Mouse (Mus musculus): Measurements from ENCODE around the gene Khk. TPM values are rescaled to one million over a fixed set of nuclear protein-coding genes. Genes with fewer than 3 reads are reported as not detected.

Khk gene
- total RNA-seq, 1 experiment from 2014 or later = 29.8 TPM

DNA sequence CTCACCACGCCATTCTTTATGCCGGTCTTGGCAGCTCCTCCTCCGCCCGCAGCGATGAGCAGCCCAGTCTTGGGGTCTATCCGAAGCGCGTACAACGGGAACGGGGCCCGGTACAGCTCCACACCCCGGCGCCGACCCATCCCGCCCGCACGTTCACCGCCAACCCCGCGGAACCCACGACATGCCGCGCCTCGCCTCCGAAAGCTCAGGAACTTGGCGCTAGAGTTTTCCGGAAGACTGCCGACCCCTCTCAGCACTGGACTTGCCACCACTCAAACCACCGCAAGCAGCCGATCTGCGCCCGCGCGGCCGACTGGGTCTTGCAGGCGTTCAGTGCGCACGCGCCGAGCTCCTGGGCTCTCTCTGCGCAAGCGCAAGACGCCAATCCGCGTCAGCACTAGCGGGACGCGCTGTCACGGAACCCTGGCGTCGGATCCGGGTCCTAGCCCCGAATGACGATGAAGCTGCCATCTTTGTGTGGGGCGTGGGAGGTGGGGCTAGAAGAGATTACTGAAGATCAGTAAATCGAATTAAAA is 38.8 kb downstream of the Khk start, which contains the start of gene Preb:
Gene Preb (minus strand): TSS at position 396 of the 536 bp plus-strand sequence.
- ATAC-seq (replicated peaks; ENCODE audit: insufficient number of reproducible peaks, low FRiP score, low TSS enrichment, poor library complexity, severe bottlenecking) = peak; percentile 78

DNA sequence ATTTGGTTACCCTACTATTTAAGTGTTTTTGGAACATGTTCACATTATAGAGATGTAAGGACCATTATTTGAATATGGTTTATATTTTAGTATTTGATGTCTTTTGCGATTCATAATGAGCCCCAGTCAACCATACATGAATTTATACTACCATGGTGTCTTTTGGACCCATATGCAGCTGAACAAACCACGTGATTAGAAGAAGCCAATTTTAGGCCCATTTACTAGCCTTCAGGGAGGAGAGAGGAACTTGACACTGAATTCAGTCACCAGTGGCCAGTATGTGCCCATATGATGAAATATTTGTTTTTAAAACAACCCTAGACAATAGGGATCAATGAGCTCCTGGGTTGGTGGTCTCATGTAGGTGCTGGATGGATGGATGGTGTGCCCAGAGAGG is 39.6 kb downstream of the Khk start:
- 0 out of 2 replicates have a peak, but pooled peaks have one; percentile 15 for ATAC-seq (replicated peaks; ENCODE audit: insufficient number of reproducible peaks, low FRiP score, low TSS enrichment, poor library complexity, severe bottlenecking)

DNA sequence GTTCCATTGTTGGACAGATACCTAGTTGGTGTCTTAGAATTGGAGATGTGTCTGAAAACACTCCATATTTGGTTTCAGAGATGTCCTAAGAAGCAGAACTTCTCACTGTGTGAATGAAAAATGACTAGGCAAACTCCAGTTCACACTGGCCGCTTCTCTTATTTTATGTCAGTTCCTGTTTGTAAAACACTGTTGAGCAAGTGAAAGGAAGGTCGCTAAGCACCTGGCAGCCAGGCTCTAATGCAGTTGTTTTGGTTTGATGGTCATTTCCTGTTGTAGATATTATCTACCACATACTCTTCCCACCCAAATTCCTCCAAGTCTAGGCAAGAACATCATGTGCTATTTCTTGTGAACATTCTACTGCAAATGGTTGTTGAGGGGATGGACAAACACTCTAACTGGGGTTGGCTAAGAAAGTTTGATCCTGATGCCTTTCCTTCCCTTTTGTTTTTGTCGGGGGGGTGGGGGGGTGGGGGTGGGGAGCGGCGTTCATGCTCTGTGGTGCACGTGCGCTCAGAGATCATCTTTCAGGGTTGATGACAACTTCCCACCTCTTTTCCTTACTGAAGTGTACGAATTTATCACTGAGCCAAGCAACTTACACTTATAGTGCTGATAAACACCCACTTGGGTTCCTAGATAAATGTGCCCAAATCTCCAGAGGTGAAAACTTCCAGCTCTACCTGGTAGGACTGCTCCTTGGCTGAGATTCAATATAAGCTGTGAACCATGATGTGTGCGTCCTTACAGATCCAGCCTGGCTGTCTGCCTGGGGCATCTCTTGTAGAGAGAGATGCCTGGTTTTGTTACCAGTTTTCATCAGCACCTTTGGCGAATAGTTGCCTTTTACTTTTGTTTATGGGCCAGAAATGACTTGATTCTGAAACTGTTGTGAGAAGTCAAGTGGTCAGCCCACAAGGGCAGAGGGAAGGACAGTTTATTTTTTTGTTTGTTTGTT is 40.6 kb downstream of the Khk start:
- ATAC-seq (replicated peaks; ENCODE audit: insufficient number of reproducible peaks, low FRiP score, low TSS enrichment, poor library complexity, severe bottlenecking) = peak; percentile 59

DNA sequence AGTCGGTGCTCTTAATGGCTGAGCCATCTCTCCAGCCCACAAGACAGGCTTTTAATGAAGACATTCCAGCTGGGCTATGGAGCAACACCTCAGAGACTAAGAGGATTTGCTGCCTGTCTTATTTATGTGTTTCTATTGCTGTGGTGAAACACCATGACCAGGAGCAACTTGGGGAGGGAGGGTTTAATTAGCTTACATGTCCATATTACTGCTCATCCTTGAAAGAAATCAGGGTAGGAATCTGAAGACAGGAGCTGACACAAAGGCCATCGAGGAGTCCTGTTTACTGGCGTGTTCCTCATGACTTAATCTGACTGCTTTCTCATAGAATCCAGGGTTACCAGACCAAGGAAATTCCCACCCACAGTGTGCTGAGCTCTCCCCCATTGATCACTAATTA is 42.7 kb downstream of the Khk start:
- no peak for ATAC-seq (replicated peaks; ENCODE audit: insufficient number of reproducible peaks, low FRiP score, low TSS enrichment, poor library complexity, severe bottlenecking)

DNA sequence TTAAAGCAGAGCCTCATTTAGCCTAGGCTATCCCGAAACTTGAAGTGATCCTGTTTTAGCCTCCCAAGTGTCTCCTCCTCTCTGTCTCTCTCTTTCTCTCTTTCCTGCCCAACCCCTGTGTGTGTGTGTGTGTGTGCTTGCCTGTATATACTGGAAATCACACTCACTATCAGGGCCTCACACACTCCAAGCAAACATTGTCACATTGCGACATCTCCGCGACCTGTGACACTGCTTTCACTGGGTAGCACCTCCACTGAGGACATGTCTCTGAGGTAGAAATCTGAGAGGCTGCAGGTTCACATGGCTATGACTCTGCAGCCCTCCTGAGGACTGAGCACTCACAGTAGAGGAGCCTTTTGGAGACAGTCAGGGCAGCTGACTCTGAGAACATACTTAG is 45.0 kb downstream of the Khk start:
- ATAC-seq (replicated peaks; ENCODE audit: insufficient number of reproducible peaks, low FRiP score, low TSS enrichment, poor library complexity, severe bottlenecking) = no peak

DNA sequence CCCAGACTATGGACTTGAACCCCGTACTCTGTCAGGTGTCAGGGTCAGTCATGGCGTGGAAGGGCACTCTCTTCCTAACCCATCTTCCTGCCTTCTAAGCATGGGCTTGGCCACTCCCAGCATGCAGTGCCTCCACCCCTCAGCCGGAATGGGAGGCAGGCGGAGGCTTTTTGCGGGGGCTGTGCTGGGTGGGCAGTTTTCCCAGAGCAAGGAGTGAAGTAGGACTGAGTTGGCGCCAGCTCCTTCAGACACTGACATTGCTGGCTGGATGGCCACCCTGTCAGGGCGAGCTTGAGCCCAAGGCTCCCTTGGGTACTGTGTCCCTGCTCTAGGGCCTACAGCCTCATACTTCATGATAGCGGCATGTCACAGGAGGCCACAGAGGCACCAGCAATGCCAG is 47.2 kb downstream of the Khk start, which contains the start of gene Tcf23:
Gene Tcf23 (plus strand): TSS at position 247 of the 400 bp plus-strand sequence.
- ATAC-seq (replicated peaks; ENCODE audit: insufficient number of reproducible peaks, low FRiP score, low TSS enrichment, poor library complexity, severe bottlenecking) = no peak

GRCm38 (mm10) chr5:30969440-30969839 is 48.2 kb downstream of the Khk start:
- no peak for ATAC-seq (replicated peaks; ENCODE audit: insufficient number of reproducible peaks, low FRiP score, low TSS enrichment, poor library complexity, severe bottlenecking)

- ATAC-seq (replicated peaks; ENCODE audit: insufficient number of reproducible peaks, low FRiP score, low TSS enrichment, poor library complexity, severe bottlenecking) = no peak
These were observed 53.8 kb downstream of the Khk start for GRCm38 (mm10) chr5:30974870-30975656.

Other genes with a start within 250 kb of the Khk start
- gene Dpysl5, start 209.9 kb upstream of the Khk start, total RNA-seq (2017) = 0.19 to 1.4 TPM (median 0.21 TPM) in 3 replicates
- 5.0 TPM in 1 of 3 replicates, not detected in the others for gene Mapre3, start 106.8 kb upstream of the Khk start, total RNA-seq (2017)
- gene Tmem214, start 53.4 kb upstream of the Khk start, total RNA-seq (2017) = 10.4 to 21.4 TPM (median 10.8 TPM) in 3 replicates
- 3.8 to 7.1 TPM (median 4.3 TPM) in 3 replicates for gene Agbl5, start 32.7 kb upstream of the Khk start, total RNA-seq (2017)
- 129 to 177 TPM (median 134 TPM) in 3 replicates for gene Ost4, start 13.6 kb upstream of the Khk start, total RNA-seq (2017)
- gene Emilin1, start 8.0 kb upstream of the Khk start, total RNA-seq (2017) = 15.1 to 25.3 TPM (median 22.0 TPM) in 3 replicates
- not detected in 3 replicates for gene Cgref1, start 24.2 kb downstream of the Khk start, total RNA-seq (2017)
- 117 to 146 TPM (median 144 TPM) in 3 replicates for gene Preb, start 38.9 kb downstream of the Khk start, total RNA-seq (2017)
- gene Tcf23, start 47.2 kb downstream of the Khk start, total RNA-seq (2017) = 0.10 TPM in 1 of 3 replicates, not detected in the others
- 44.7 to 61.4 TPM (median 49.9 TPM) in 3 replicates for gene Atraid, start 126.9 kb downstream of the Khk start, total RNA-seq (2017)
- gene Slc5a6, start 127.5 kb downstream of the Khk start, total RNA-seq (2017) = 0.38 to 3.7 TPM (median 3.0 TPM) in 3 replicates
- gene Cad, start 133.3 kb downstream of the Khk start, total RNA-seq (2017) = 4.8 to 18.4 TPM (median 9.6 TPM) in 3 replicates
- not detected in 3 replicates for gene Dnajc5g, start 184.9 kb downstream of the Khk start, total RNA-seq (2017)
- gene Slc30a3, start 186.8 kb downstream of the Khk start, total RNA-seq (2017) = not detected in 3 replicates
- not detected in 3 replicates for gene Trim54, start 195.3 kb downstream of the Khk start, total RNA-seq (2017)
- not detected in 3 replicates for gene Ucn, start 217.4 kb downstream of the Khk start, total RNA-seq (2017)
- 22.5 to 37.8 TPM (median 35.8 TPM) in 3 replicates for gene Mpv17, start 232.8 kb downstream of the Khk start, total RNA-seq (2017)

All from monocyte, adult 5-6 weeks (primary cell).